8 mouse cellular contexts compared by ENCODE assay signal in the genomic region with DNA sequence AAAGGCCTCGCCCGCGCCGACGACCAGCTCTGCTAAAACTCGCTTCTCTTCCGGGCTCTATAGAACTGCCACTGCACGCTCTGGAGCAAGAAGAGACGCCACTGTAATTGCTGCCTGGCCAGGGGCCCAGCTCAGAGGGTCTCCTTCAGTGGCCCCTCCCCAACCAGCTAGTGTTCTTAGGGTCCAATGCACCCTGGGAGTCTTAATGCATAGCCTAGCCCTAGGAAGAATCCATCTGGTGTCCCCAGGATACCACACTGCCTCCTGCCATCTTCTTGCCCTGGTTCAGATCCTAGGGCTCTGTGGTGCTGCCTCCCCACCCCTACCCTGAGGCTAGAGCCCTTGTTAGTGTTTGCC. TPM values are rescaled to one million over a fixed set of nuclear protein-coding genes. Genes with fewer than 3 reads are reported as not detected.
DNase-seq lines count a peak whose midpoint lies in the region; ATAC-seq and TF ChIP-seq lines count a peak whose summit lies in the region.

No protein-coding gene starts in this region.

- H3K4me2 ChIP-seq in heart, embryonic 13.5 days: peak overlapping the region; percentile 85
- peak overlapping the region; percentile 71 for H3K4me2 ChIP-seq in liver, embryonic 13.5 days
- H3K4me2 ChIP-seq in stomach, embryonic 16.5 days (ENCODE audit: low read depth, low read length): peak overlapping the region; percentile 66

- H3K27ac ChIP-seq in heart, embryonic 13.5 days (replicated peaks): no peak overlapping the region
- no peak overlapping the region for H3K27ac ChIP-seq in liver, embryonic 13.5 days
- H3K27ac ChIP-seq in stomach, embryonic 16.5 days (ENCODE audit: low read length): no peak overlapping the region

- H3K4me1 ChIP-seq in E14TG2a.4 (replicated peaks; ENCODE audit: low read depth, low read length): peaks cover 17% of the 10 kb centered on the region
- peaks cover 15% of the 10 kb centered on the region for H3K4me1 ChIP-seq in heart, embryonic 13.5 days
- peaks cover 14% of the 10 kb centered on the region for H3K4me1 ChIP-seq in liver, embryonic 13.5 days (replicated peaks)
- H3K4me1 ChIP-seq in stomach, embryonic 16.5 days (ENCODE audit: control insufficient read depth, insufficient read depth, low read length): no peaks in the 10 kb centered on the region; the same call in 1 of the 2 replicates

- WGBS in heart, embryonic 13.5 days: 7% methylated on average over 9 of the region's 9 CpGs
- WGBS in liver, embryonic 13.5 days (ENCODE audit: insufficient replicate concordance): 13% methylated on average over 9 of the region's 9 CpGs
- 10% methylated on average over 9 of the region's 9 CpGs for WGBS in stomach, embryonic 16.5 days

- no peak for DNase-seq in cerebellum, adult 8-10 months
- DNase-seq in liver, embryonic 13.5 days: no peak
- no peak for DNase-seq in layer of hippocampus, postnatal 14 days (ENCODE audit: low spot score in 2 of 2)
- DNase-seq in spleen, adult 18-20 months: no peak

- H3K36me3 ChIP-seq in E14TG2a.4 (ENCODE audit: insufficient read depth, low read length): peaks cover 12% of the 10 kb centered on the region
- peaks cover 28% of the 10 kb centered on the region for H3K36me3 ChIP-seq in heart, embryonic 13.5 days
- H3K36me3 ChIP-seq in liver, embryonic 13.5 days: peaks cover 23% of the 10 kb centered on the region
- H3K36me3 ChIP-seq in stomach, embryonic 16.5 days (ENCODE audit: control insufficient read depth, insufficient read depth, low read length): peaks cover 5% of the 10 kb centered on the region; the same call in 1 of the 2 replicates

- H3K9me3 ChIP-seq in E14TG2a.4 (ENCODE audit: low read length): no peaks in the 10 kb centered on the region
- no peaks in the 10 kb centered on the region for H3K9me3 ChIP-seq in heart, embryonic 13.5 days
- H3K9me3 ChIP-seq in liver, embryonic 13.5 days (replicated peaks): no peaks in the 10 kb centered on the region
- H3K9me3 ChIP-seq in stomach, embryonic 16.5 days (replicated peaks; ENCODE audit: control insufficient read depth, low read length): no peaks in the 10 kb centered on the region

- TF ChIP-seq CTCF in E14TG2a.4 (conservative IDR thresholded peaks at IDR 0.05; ENCODE audit: low read length): no peak

- H3K27me3 ChIP-seq in E14TG2a.4 (ENCODE audit: insufficient read depth, low read length): peaks cover 47% of the 10 kb centered on the region
- 0 out of 2 replicates have a peak, but pooled peaks cover 4% of the 10 kb centered on the region for H3K27me3 ChIP-seq in heart, embryonic 13.5 days (replicated peaks)
- no peaks in the 10 kb centered on the region for H3K27me3 ChIP-seq in liver, embryonic 13.5 days
- no peaks in the 10 kb centered on the region for H3K27me3 ChIP-seq in stomach, embryonic 16.5 days (ENCODE audit: control insufficient read depth, insufficient read depth, low read length)

- peak overlapping the region; percentile 62 for H3K4me3 ChIP-seq in E14TG2a.4 (replicated peaks; ENCODE audit: low read length)
- peak overlapping the region; percentile 63 for H3K4me3 ChIP-seq in heart, embryonic 13.5 days
- peak overlapping the region; percentile 54 for H3K4me3 ChIP-seq in liver, embryonic 13.5 days (replicated peaks)
- peak overlapping the region; percentile 50 for H3K4me3 ChIP-seq in stomach, embryonic 16.5 days (replicated peaks; ENCODE audit: low read length)

- ATAC-seq in cerebellum, adult (ENCODE audit: insufficient number of reproducible peaks, low FRiP score, low TSS enrichment): 0 out of 2 replicates have a peak, but pooled peaks have one; percentile 29
- ATAC-seq in heart, embryonic 13.5 days (ENCODE audit: extremely low read depth, insufficient number of reproducible peaks, low FRiP score, low TSS enrichment): 0 out of 2 replicates have a peak, but pooled peaks have one; percentile 11
- ATAC-seq in liver, embryonic 13.5 days (ENCODE audit: low read depth): peak; percentile 21
- ATAC-seq in stomach, embryonic 16.5 days (ENCODE audit: insufficient read depth, low FRiP score): no peak

- peak overlapping the region; percentile 81 for H3K9ac ChIP-seq in heart, embryonic 13.5 days
- H3K9ac ChIP-seq in liver, embryonic 13.5 days: peak overlapping the region; percentile 64
- H3K9ac ChIP-seq in stomach, embryonic 16.5 days (ENCODE audit: low read length): peak overlapping the region; percentile 65

RNA-seq across cellular contexts. Expression of a gene that starts 41.5 kb away (rescaled TPM):
- polyA plus RNA-seq in heart, embryonic 13.5 days (2015; fragmentation: Nextera tagmentation; extraction: Ambion mirVana): 46.9 and 56.7 TPM in 2 replicates
- 33.3 and 35.7 TPM in 2 replicates for polyA plus RNA-seq in liver, embryonic 13.5 days (2015; fragmentation: Nextera tagmentation; extraction: Ambion mirVana)
- 53.5 and 60.5 TPM in 2 replicates for polyA plus RNA-seq in stomach, embryonic 16.5 days (2015; fragmentation: Nextera tagmentation; extraction: Ambion mirVana)
- 10 to 100 TPM; 66.3 to 71.9 TPM for total RNA-seq in layer of hippocampus, postnatal 14 days (2021)

RNA-seq across cellular contexts. Expression of a gene that starts 45.8 kb away (rescaled TPM):
- not detected in 2 replicates for polyA plus RNA-seq in heart, embryonic 13.5 days (2015; fragmentation: Nextera tagmentation; extraction: Ambion mirVana)
- not detected in 2 replicates for polyA plus RNA-seq in liver, embryonic 13.5 days (2015; fragmentation: Nextera tagmentation; extraction: Ambion mirVana)
- 0.90 TPM in 2 replicates for polyA plus RNA-seq in stomach, embryonic 16.5 days (2015; fragmentation: Nextera tagmentation; extraction: Ambion mirVana)
- 1 to 10 TPM in 1 of 2 experiments, under 1 TPM in 1; 0.93 to 1.6 TPM for total RNA-seq in layer of hippocampus, postnatal 14 days (2021)
